Mouse (Mus musculus): Measurements from ENCODE around the gene Clec16a. TPM values are rescaled to one million over a fixed set of nuclear protein-coding genes. Genes with fewer than 3 reads are reported as not detected.
A peak's percentile ranks its signal among the peaks of the same experiment; 100 is the strongest.

Gene Clec16a
- polyA plus RNA-seq, 1 experiment, result 15.7 TPM

- Histone ChIP-seq H3K36me3 (ENCODE audit: control insufficient read depth, insufficient read depth, low read length) (no peaks in the 10 kb centered on the region), H3K27ac (ENCODE audit: insufficient read depth, low read depth, low read length) (no peak overlapping the region), H3K4me1 (ENCODE audit: control insufficient read depth, insufficient read depth, low read length) (0 out of 2 replicates have a peak, but pooled peaks cover 5% of the 10 kb centered on the region), H3K4me3 (ENCODE audit: insufficient read depth, low read depth, low read length) (no peak overlapping the region), H3K27me3 (replicated peaks; ENCODE audit: control insufficient read depth, insufficient read depth, low read length) (no peaks in the 10 kb centered on the region)
- 97% methylated on average over 2 of the region's 2 CpGs for WGBS
- DNase-seq, result no peak
- TF ChIP-seq CTCF (conservative IDR thresholded peaks at IDR 0.05; ENCODE audit: insufficient read depth, insufficient read length, low read depth, low read length), result no peak
Observed at GRCm38 (mm10) chr16:10674957-10675356, 129.8 kb downstream of the Clec16a start.

GRCm38 (mm10) chr16:10675612-10676011 lies 130.5 kb downstream of the Clec16a start:
- TF ChIP-seq POLR2A (IDR thresholded peaks at IDR 0.05; ENCODE audit: low read depth, low read length) (no peak), CTCF (conservative IDR thresholded peaks at IDR 0.05; ENCODE audit: insufficient read depth, insufficient read length, low read depth, low read length) (no peak)
- Histone ChIP-seq H3K4me3 (ENCODE audit: insufficient read depth, low read depth, low read length) (no peak overlapping the region), H3K27me3 (replicated peaks; ENCODE audit: control insufficient read depth, insufficient read depth, low read length) (no peaks in the 10 kb centered on the region), H3K27ac (ENCODE audit: insufficient read depth, low read depth, low read length) (no peak overlapping the region), H3K36me3 (ENCODE audit: control insufficient read depth, insufficient read depth, low read length) (no peaks in the 10 kb centered on the region), H3K4me1 (ENCODE audit: control insufficient read depth, insufficient read depth, low read length) (0 out of 2 replicates have a peak, but pooled peaks cover 5% of the 10 kb centered on the region)
- 37% methylated on average over 1 of the region's 1 CpGs for WGBS
- peak; percentile 40 for DNase-seq

- DNase-seq, result no peak
- 49% methylated on average over 3 of the region's 3 CpGs for WGBS
- Histone ChIP-seq H3K4me3 (ENCODE audit: insufficient read depth, low read depth, low read length) (no peak overlapping the region), H3K36me3 (ENCODE audit: control insufficient read depth, insufficient read depth, low read length) (no peaks in the 10 kb centered on the region), H3K27ac (ENCODE audit: insufficient read depth, low read depth, low read length) (no peak overlapping the region), H3K4me1 (ENCODE audit: control insufficient read depth, insufficient read depth, low read length) (0 out of 2 replicates have a peak, but pooled peaks cover 5% of the 10 kb centered on the region), H3K27me3 (replicated peaks; ENCODE audit: control insufficient read depth, insufficient read depth, low read length) (no peaks in the 10 kb centered on the region)
- no peak for TF ChIP-seq CTCF (conservative IDR thresholded peaks at IDR 0.05; ENCODE audit: insufficient read depth, insufficient read length, low read depth, low read length)
- TF ChIP-seq POLR2A (IDR thresholded peaks at IDR 0.05; ENCODE audit: low read depth, low read length), result no peak
Observed at GRCm38 (mm10) chr16:10676461-10677066, 131.4 kb downstream of the Clec16a start.

- no peak for DNase-seq
- no peaks in the 10 kb centered on the region for H3K4me1 ChIP-seq (ENCODE audit: control insufficient read depth, insufficient read depth, low read length)
- TF ChIP-seq CTCF (conservative IDR thresholded peaks at IDR 0.05; ENCODE audit: insufficient read depth, insufficient read length, low read depth, low read length) (no peak), POLR2A (IDR thresholded peaks at IDR 0.05; ENCODE audit: low read depth, low read length) (no peak)
- H3K27me3 ChIP-seq (replicated peaks; ENCODE audit: control insufficient read depth, insufficient read depth, low read length), result no peaks in the 10 kb centered on the region
- 100% methylated on average over 2 of the region's 2 CpGs for WGBS
- H3K36me3 ChIP-seq (ENCODE audit: control insufficient read depth, insufficient read depth, low read length), result no peaks in the 10 kb centered on the region
- no peak overlapping the region for H3K27ac ChIP-seq (ENCODE audit: insufficient read depth, low read depth, low read length)
- no peak overlapping the region for H3K4me3 ChIP-seq (ENCODE audit: insufficient read depth, low read depth, low read length)
Observed at GRCm38 (mm10) chr16:10682521-10682920, 137.4 kb downstream of the Clec16a start.

- TF ChIP-seq CTCF (conservative IDR thresholded peaks at IDR 0.05; ENCODE audit: insufficient read depth, insufficient read length, low read depth, low read length) (no peak), POLR2A (IDR thresholded peaks at IDR 0.05; ENCODE audit: low read depth, low read length) (no peak)
- H3K4me1 ChIP-seq (ENCODE audit: control insufficient read depth, insufficient read depth, low read length), result no peaks in the 10 kb centered on the region
- WGBS, result 71% methylated on average over 8 of the region's 8 CpGs
Observed at GRCm38 (mm10) chr16:10683193-10684000, 138.3 kb downstream of the Clec16a start.

GRCm38 (mm10) chr16:10689748-10690318 lies 144.7 kb downstream of the Clec16a start:
- Histone ChIP-seq H3K4me3 (ENCODE audit: insufficient read depth, low read depth, low read length) (no peak overlapping the region), H3K27me3 (replicated peaks; ENCODE audit: control insufficient read depth, insufficient read depth, low read length) (no peaks in the 10 kb centered on the region), H3K27ac (ENCODE audit: insufficient read depth, low read depth, low read length) (peak overlapping the region; percentile 91), H3K36me3 (ENCODE audit: control insufficient read depth, insufficient read depth, low read length) (no peaks in the 10 kb centered on the region), H3K4me1 (ENCODE audit: control insufficient read depth, insufficient read depth, low read length) (peaks cover 6% of the 10 kb centered on the region)
- TF ChIP-seq CTCF (conservative IDR thresholded peaks at IDR 0.05; ENCODE audit: insufficient read depth, insufficient read length, low read depth, low read length) (no peak), POLR2A (IDR thresholded peaks at IDR 0.05; ENCODE audit: low read depth, low read length) (no peak)
- 59% methylated on average over 6 of the region's 6 CpGs for WGBS
- peak; percentile 77 for DNase-seq

More at GRCm38 (mm10) chr16:10683193-10684000, 138.3 kb downstream of the Clec16a start:
- H3K4me3 ChIP-seq (ENCODE audit: insufficient read depth, low read depth, low read length), result no peak overlapping the region
- no peak overlapping the region for H3K27ac ChIP-seq (ENCODE audit: insufficient read depth, low read depth, low read length)
- no peak for DNase-seq
- H3K36me3 ChIP-seq (ENCODE audit: control insufficient read depth, insufficient read depth, low read length), result no peaks in the 10 kb centered on the region
- H3K27me3 ChIP-seq (replicated peaks; ENCODE audit: control insufficient read depth, insufficient read depth, low read length), result no peaks in the 10 kb centered on the region

GRCm38 (mm10) chr16:10690442-10690841 lies 145.3 kb downstream of the Clec16a start:
- Histone ChIP-seq H3K4me3 (ENCODE audit: insufficient read depth, low read depth, low read length) (no peak overlapping the region), H3K36me3 (ENCODE audit: control insufficient read depth, insufficient read depth, low read length) (no peaks in the 10 kb centered on the region), H3K4me1 (ENCODE audit: control insufficient read depth, insufficient read depth, low read length) (peaks cover 6% of the 10 kb centered on the region), H3K27ac (ENCODE audit: insufficient read depth, low read depth, low read length) (peak overlapping the region; percentile 91), H3K27me3 (replicated peaks; ENCODE audit: control insufficient read depth, insufficient read depth, low read length) (no peaks in the 10 kb centered on the region)
- DNase-seq, result no peak
- TF ChIP-seq POLR2A (IDR thresholded peaks at IDR 0.05; ENCODE audit: low read depth, low read length), result no peak
- WGBS, result 69% methylated on average over 3 of the region's 3 CpGs

Measured in kidney, adult 2 months (tissue).